Mouse (Mus musculus) adrenal gland, adult 2 months (tissue): ENCODE results near the gene Ampd1. TPM values are rescaled to one million over a fixed set of nuclear protein-coding genes. Genes with fewer than 3 reads are reported as not detected.
A peak's percentile ranks its signal among the peaks of the same experiment; 100 is the strongest.

ENCODE experiments used
- DNase-seq: peaks from one replicate; pipeline ENCODE4 v3.0.0; 2021
- long read RNA-seq: library from polyadenylated mRNA; stranded (forward); transcript quantifications from one replicate; pipeline ENCODE4 v2.0.0, GENCODE M21; 2021
- polyA plus RNA-seq: library from polyadenylated mRNA; depleted of rRNA; stranded (reverse); fragments of >200 nt; gene quantifications from 2 replicates; pipeline ENCODE4 v1.2.3, GENCODE M21; 2012; rRNA removed
- total RNA-seq, 2 experiments: library from RNA; stranded (reverse); gene quantifications; 2 replicates each; pipeline ENCODE4 v1.2.3; 2021

The Ampd1 gene
- not detected for total RNA-seq
- polyA plus RNA-seq: not detected in 2 replicates
- long read RNA-seq: 0 reads

- DNase-seq: no peak
Measured at GRCm38 (mm10) chr3:103073771-103074170, at the start of gene Ampd1. Gene Ampd1, plus strand, starts transcription at chr3:103074014.

GRCm38 (mm10) chr3:103026174-103026573 is 47.6 kb upstream of the Ampd1 start:
- DNase-seq: no peak

GRCm38 (mm10) chr3:103040285-103040684 is 33.5 kb upstream of the Ampd1 start:
- DNase-seq: no peak

- DNase-seq: no peak
Measured at GRCm38 (mm10) chr3:103040861-103041379, 32.9 kb upstream of the Ampd1 start.

GRCm38 (mm10) chr3:103056016-103056595 is 17.7 kb upstream of the Ampd1 start:
- no peak for DNase-seq

- DNase-seq: no peak
Measured at GRCm38 (mm10) chr3:103057752-103058151, 16.1 kb upstream of the Ampd1 start.

- peak; percentile 97 for DNase-seq
Measured at GRCm38 (mm10) chr3:103058207-103059157, 15.3 kb upstream of the Ampd1 start, which contains the start of gene Nras. Gene Nras, plus strand, starts transcription at chr3:103058285.

- DNase-seq: no peak
Measured at GRCm38 (mm10) chr3:103066927-103067326, 6.9 kb upstream of the Ampd1 start.

- DNase-seq: no peak
Measured at GRCm38 (mm10) chr3:103068971-103069370, 4.8 kb upstream of the Ampd1 start.

GRCm38 (mm10) chr3:103075871-103076270 is 2.1 kb downstream of the Ampd1 start:
- DNase-seq: no peak

- DNase-seq: no peak
Measured at GRCm38 (mm10) chr3:103076476-103076875, 2.7 kb downstream of the Ampd1 start.

- DNase-seq: no peak
Measured at GRCm38 (mm10) chr3:103079301-103079700, 5.5 kb downstream of the Ampd1 start.

- no peak for DNase-seq
Measured at GRCm38 (mm10) chr3:103081051-103081450, 7.2 kb downstream of the Ampd1 start.

GRCm38 (mm10) chr3:103081861-103082453 is 8.1 kb downstream of the Ampd1 start:
- DNase-seq: no peak

- DNase-seq: no peak
Measured at GRCm38 (mm10) chr3:103082761-103083160, 8.9 kb downstream of the Ampd1 start.

- no peak for DNase-seq
Measured at GRCm38 (mm10) chr3:103085986-103086385, 12.2 kb downstream of the Ampd1 start.

- no peak for DNase-seq
Measured at GRCm38 (mm10) chr3:103091753-103092152, 17.9 kb downstream of the Ampd1 start.

GRCm38 (mm10) chr3:103098662-103099061 is 24.8 kb downstream of the Ampd1 start:
- DNase-seq: no peak

- DNase-seq: no peak
Measured at GRCm38 (mm10) chr3:103099667-103100066, 25.9 kb downstream of the Ampd1 start.

- no peak for DNase-seq
Measured at GRCm38 (mm10) chr3:103100735-103101134, 26.9 kb downstream of the Ampd1 start.

- DNase-seq: no peak
Measured at GRCm38 (mm10) chr3:103101194-103101593, 27.4 kb downstream of the Ampd1 start.

GRCm38 (mm10) chr3:103101909-103102308 is 28.1 kb downstream of the Ampd1 start:
- DNase-seq: no peak
